Mouse (Mus musculus) spleen, adult 18-20 months (tissue): ENCODE data around the gene Ciapin1.
"Not testable (repeated sequence)": the region's sequence is repeated elsewhere in the genome, so short reads cannot be mapped to it uniquely, and the experiment has no call there.

Experiments used
- DNase-seq, 2 experiments: peaks; one replicate each; pipeline ENCODE4 v3.0.0; 2022; ENCODE audit warnings: mixed read lengths in 2 of 2

Ciapin1 gene

DNA sequence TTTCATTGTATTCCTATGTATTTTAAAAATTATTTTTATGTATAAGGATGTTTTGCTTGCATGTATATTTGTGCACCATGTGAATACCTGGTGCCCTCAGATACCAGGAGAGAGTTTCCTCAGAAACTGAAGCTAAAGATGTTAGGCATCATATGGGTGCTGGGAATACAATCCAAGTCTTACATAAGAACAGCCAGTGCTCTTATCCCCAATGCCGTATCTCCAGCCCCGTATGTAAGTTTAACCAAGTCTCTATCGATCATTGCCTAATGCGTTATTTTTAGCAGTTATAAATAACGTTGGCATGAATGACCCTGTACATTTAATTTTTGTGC, 18.8 kb upstream of the Ciapin1 start:
- DNase-seq = no peak

DNA sequence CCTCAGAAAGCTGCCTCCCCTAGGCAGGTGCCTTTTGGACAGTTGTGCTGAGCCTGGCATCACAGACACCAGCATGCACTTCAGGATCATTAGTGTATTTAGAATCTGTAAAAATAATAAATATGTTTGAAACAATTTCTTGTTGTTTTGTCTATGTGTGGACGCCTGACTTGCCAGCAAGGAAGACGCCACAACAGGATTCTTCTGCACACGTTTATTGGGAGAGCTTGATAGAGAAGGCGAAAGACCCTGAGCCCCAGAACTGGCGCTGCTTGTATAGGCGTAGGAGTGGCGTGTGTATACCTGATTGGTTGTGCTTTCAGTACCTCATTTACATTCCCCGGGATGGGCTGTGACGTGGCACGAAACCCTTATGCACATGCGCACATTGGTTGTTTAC, 16.6 kb upstream of the Ciapin1 start:
- not testable (repeated sequence) for DNase-seq

- DNase-seq = no peak
Measured at GRCm38 (mm10) chr8:94850049-94850448, 11.9 kb upstream of the Ciapin1 start.

DNA sequence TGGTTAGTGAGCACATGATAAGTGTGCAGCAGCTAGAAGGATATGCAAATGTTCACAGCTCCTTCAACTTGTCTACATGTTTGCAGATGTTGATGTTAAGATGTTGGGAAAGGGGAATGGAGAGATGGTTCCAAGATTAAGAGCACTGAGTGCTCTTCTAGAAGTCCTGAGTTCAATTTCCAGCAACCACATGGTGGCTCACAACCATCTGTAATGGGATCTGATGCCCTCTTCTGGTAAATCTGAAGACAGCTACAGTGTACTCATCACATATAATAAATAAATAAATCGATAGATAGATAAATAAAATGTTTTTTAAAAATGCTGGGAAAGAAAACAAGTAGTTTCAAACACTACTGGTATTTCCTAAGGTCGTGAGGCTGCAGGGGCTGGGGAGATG, 3.0 kb upstream of the Ciapin1 start:
- no peak for DNase-seq

- DNase-seq = no peak
Measured at GRCm38 (mm10) chr8:94838600-94838999, 442 bp upstream of the Ciapin1 start.

GRCm38 (mm10) chr8:94836456-94837240, 1.5 kb downstream of the Ciapin1 start:
- DNase-seq = no peak

GRCm38 (mm10) chr8:94835751-94836150, 2.4 kb downstream of the Ciapin1 start:
- DNase-seq = not testable (repeated sequence)

DNA sequence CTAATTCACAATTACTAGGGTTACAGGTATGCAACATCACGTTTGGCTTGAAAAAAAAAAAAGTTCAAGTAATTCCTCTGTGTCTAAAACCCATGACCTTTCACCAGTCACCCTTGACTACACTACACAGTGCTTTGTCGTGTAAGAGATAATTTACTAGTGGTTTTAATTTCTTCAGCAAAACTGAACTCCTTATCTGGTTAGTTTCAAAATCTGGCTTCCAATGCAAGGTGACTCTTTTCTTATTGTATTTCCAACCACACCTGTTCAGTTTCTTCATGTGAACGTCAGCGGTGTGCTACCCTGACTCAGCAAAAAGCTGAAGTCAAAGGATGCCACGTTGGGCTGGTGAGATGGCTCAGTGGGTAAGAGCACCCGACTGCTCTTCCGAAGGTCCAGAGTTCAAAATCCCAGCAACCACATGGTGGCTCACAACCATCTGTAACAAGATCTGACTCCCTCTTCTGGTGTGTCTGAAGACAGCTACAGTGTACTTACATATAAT, 4.2 kb downstream of the Ciapin1 start:
- not testable (repeated sequence) for DNase-seq

GRCm38 (mm10) chr8:94828284-94828683, 9.9 kb downstream of the Ciapin1 start:
- no peak for DNase-seq

- no peak for DNase-seq
Measured at GRCm38 (mm10) chr8:94826210-94826609, 11.9 kb downstream of the Ciapin1 start.

- DNase-seq = no peak
Measured at GRCm38 (mm10) chr8:94825170-94825569, 13.0 kb downstream of the Ciapin1 start.

GRCm38 (mm10) chr8:94822637-94823560, 15.3 kb downstream of the Ciapin1 start:
- DNase-seq = peak in 1 of 2 experiments; percentile 41

DNA sequence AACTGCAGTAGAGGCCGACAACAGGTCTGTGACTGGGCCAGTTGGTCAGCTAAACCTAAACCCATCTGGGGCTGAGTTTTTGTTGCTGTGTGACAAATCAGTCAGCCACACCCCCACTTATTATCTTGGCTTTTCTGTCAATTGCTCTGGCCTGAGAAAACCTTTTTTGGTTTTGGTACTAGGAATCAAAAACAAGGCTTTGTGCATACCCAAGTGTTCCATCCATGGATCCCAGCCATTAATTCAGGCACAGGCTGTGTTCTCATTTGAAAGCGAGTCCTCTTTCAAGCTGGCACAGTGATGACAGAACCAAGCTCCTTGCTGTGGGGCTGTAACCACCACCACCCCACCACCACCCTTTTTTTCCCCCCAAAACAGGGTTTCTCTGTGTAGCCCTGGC, 16.8 kb downstream of the Ciapin1 start:
- no peak for DNase-seq

- DNase-seq = no peak
Measured at GRCm38 (mm10) chr8:94820553-94820952, 17.6 kb downstream of the Ciapin1 start.

GRCm38 (mm10) chr8:94819671-94820179, 18.4 kb downstream of the Ciapin1 start:
- DNase-seq = no peak

GRCm38 (mm10) chr8:94817933-94818332, 20.2 kb downstream of the Ciapin1 start:
- DNase-seq = no peak

- DNase-seq = peak in 1 of 2 experiments; percentile 37
Measured at GRCm38 (mm10) chr8:94814556-94814955, 23.6 kb downstream of the Ciapin1 start.

- peak; percentile 38 to 80 for DNase-seq
Measured at GRCm38 (mm10) chr8:94812645-94813098, 25.5 kb downstream of the Ciapin1 start.

DNA sequence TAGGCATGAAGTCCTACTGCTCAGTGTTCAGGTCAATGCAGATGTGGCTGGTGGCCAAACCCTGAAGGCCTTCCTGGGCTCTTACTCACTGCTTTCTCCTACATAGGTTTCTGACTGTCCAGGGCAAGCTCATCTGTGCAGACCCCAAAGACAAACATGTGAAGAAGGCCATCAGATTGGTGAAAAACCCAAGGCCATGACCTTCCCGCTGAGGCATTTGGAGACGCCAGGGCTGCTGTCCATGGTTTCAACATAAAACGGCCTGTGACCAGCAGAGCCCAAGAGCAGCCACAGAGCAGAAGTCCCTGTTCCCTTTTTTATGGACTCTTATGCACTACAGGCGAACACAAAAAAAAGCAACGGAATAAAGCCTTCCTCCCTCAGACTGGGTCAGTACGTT, 26.5 kb downstream of the Ciapin1 start:
- no peak for DNase-seq

- no peak for DNase-seq
Measured at GRCm38 (mm10) chr8:94810855-94811254, 27.3 kb downstream of the Ciapin1 start.

- DNase-seq = no peak
Measured at GRCm38 (mm10) chr8:94810153-94810552, 28.0 kb downstream of the Ciapin1 start, which contains the start of gene Ccl17. TSS of gene Ccl17 (plus strand) at chr8:94810453.

- DNase-seq = no peak
Measured at GRCm38 (mm10) chr8:94808372-94808771, 29.8 kb downstream of the Ciapin1 start.

DNA sequence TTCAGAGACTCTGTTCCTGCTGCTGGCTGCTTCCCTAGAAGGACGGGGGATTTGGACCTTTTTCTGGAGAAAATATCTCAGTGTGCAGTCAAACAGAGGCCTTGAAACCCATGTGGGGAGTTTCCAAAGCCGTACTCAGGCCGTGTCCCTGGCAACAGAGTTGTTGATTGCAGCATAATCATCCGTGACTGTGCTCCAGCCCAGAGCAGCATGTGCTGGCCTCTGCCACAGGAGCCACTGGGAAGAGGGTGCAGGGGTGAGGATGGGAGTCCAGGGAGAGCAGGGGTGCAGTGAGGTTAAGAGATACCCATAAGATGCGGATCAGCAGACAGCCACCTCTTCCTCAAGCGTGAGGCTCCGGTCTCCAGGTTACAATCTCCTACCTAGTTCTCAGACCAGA, 30.7 kb downstream of the Ciapin1 start:
- no peak for DNase-seq
